Mouse (Mus musculus) midbrain, embryonic 14.5 days (tissue): ENCODE data around the gene Camk2b. TPM values are rescaled to one million over a fixed set of nuclear protein-coding genes. Genes with fewer than 3 reads are reported as not detected.
A peak's percentile ranks its signal among the peaks of the same experiment; 100 is the strongest.

Experiments used
- ATAC-seq: fragments of 200-750 bp; cut with Nextera tagmentation; 2 replicates; pipeline ENCODE4 v1.8.0; 2017; ENCODE audit warnings: moderate number of reproducible peaks, moderate library complexity; ENCODE audit not compliant: low FRiP score, low TSS enrichment
- DNase-seq: peaks from one replicate; pipeline ENCODE4 v3.0.0-alpha.2; 2015
- H3K27ac ChIP-seq: fragments of 300-500 bp; sonication (generic); replicated peaks from 2 replicates; pipeline ENCODE4 v1.5.1; 2014; ENCODE audit warnings: mild to moderate bottlenecking, low read depth, low read length, moderate library complexity
- H3K27me3 ChIP-seq: fragments of 300-500 bp; sonication (generic); 2 replicates; pipeline ENCODE4 v1.6.1; 2014; ENCODE audit warnings: low read length, control low read depth, mixed read lengths; ENCODE audit not compliant: control insufficient read depth, insufficient read depth
- H3K36me3 ChIP-seq: fragments of 300-500 bp; sonication (generic); 2 replicates; pipeline ENCODE4 v1.6.1; 2014; ENCODE audit warnings: low read length, control low read depth; ENCODE audit not compliant: control insufficient read depth, insufficient read depth
- H3K4me1 ChIP-seq: fragments of 300-500 bp; sonication (generic); 2 replicates; pipeline ENCODE4 v1.6.1; 2014; ENCODE audit warnings: mild to moderate bottlenecking, antibody characterized with exemption, low read length, control low read depth; ENCODE audit not compliant: control insufficient read depth, insufficient read depth
- H3K4me2 ChIP-seq: fragments of 300-500 bp; sonication (generic); 2 replicates; pipeline ENCODE4 v1.6.1; 2014; ENCODE audit warnings: mild to moderate bottlenecking, low read length, moderate library complexity
- H3K4me3 ChIP-seq: fragments of 300-500 bp; sonication (generic); replicated peaks from 2 replicates; pipeline ENCODE4 v1.5.1; 2014; ENCODE audit warnings: low read depth, low read length
- H3K9ac ChIP-seq: fragments of 300-500 bp; sonication (generic); replicated peaks from 2 replicates; pipeline ENCODE4 v1.6.1; 2014; ENCODE audit warnings: mild to moderate bottlenecking, low read length, moderate library complexity
- H3K9me3 ChIP-seq: fragments of 300-500 bp; sonication (generic); 2 replicates; pipeline ENCODE4 v1.6.1; 2016; ENCODE audit warnings: low read length, control low read depth, mixed read lengths; ENCODE audit not compliant: control insufficient read depth
- WGBS: fragments of 180-500 bp; shearing (Covaris S2); extraction: QIAGEN DNeasy Blood & Tissue Kit; methylation state at CpG from one replicate; pipeline ENCODE4 v1.1.7; 2014; 5-methylcytosine and 5-hydroxymethylcytosine counted together
- polyA plus RNA-seq: library from polyadenylated mRNA; unstranded; fragments of >200 nt; fragmentation: Nextera tagmentation; extraction: Ambion mirVana; gene quantifications from 2 replicates; pipeline ENCODE4 v1.2.1, GENCODE M21; 2014

Gene Camk2b
- polyA plus RNA-seq, 1 experiment from 2014 or later: 85.6 TPM

DNA sequence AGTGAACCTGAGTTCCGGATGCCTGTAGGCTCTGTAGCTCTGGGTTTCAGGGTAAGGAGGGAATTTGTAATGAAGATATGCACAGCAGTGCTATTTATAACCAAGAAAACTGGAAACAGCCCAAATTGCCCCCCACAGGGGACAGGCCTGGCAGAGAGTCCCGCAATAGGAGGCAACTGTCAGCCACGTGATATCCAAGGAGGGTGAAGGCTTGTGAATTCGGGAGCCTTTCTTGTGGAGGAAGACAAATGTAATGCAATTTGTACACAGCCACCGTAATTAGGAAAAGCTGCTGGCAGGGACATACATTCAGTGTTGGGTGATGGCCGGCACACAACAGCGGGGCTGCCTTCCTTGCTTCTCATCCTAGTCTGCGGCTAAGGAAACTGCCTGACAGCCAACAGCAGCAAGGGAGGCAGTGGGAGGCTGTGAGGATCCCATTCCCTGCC lies 9.5 kb upstream of the Camk2b start:
- H3K9me3 ChIP-seq: no peaks in the 10 kb centered on the region
- H3K4me2 ChIP-seq: no peak overlapping the region
- 69% methylated on average over 8 of the region's 8 CpGs for WGBS
- H3K36me3 ChIP-seq: no peaks in the 10 kb centered on the region
- no peak overlapping the region for H3K9ac ChIP-seq
- ATAC-seq (no peak), DNase-seq (peak; percentile 21)
- H3K27me3 ChIP-seq: no peaks in the 10 kb centered on the region; the same call in 1 of the 2 replicates
- no peak overlapping the region for H3K27ac ChIP-seq
- no peak overlapping the region for H3K4me3 ChIP-seq
- no peaks in the 10 kb centered on the region for H3K4me1 ChIP-seq

DNA sequence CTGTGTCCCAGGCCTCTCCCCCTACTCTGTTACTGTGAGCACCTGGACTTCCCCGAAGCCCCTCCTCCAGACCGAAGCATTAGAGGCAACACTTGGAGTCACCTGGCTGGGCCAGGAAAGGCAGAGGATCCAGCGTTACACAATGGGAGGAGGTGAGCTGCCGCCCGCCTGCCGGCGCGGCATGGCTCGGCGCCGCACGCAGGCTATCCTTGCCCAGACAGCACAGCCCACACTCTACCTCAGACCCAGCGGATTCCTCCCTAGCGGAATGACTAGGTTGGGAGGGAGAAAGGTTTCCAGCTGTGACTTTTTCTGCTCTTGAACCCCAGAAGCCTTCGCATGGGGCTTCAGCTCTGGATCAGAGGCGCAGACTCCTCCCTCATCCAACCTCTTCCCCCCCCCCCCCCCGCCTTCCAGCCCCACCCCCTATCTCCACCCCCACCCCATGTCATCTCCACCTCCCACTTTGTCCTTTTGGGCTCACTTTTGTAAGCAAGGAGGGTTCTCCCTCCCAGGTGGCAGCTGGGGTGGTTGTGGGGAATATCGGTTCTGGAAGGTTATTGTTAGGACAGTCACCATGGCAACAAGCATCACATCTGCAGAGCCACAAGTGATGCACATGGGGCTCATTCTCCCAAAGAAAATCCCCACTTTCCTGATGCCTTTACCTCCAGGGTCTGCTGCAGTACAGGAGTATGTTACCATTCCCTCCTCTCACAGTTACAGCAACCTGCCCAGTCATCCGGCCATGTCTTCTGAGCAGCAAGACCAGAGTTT lies 2.2 kb upstream of the Camk2b start:
- WGBS: 4% methylated on average over 18 of the region's 19 CpGs
- peaks cover 25% of the 10 kb centered on the region for H3K4me1 ChIP-seq
- H3K9ac ChIP-seq: peak overlapping the region; percentile 41
- peak overlapping the region; percentile 50 for H3K4me2 ChIP-seq
- ATAC-seq (no peak), DNase-seq (peak; percentile 78)
- no peaks in the 10 kb centered on the region for H3K36me3 ChIP-seq
- no peak overlapping the region for H3K27ac ChIP-seq
- peaks cover 39% of the 10 kb centered on the region for H3K27me3 ChIP-seq
- peak overlapping the region; percentile 23 for H3K4me3 ChIP-seq
- no peaks in the 10 kb centered on the region for H3K9me3 ChIP-seq

GRCm38 (mm10) chr11:6067160-6067559 lies 998 bp upstream of the Camk2b start:
- peaks cover 43% of the 10 kb centered on the region for H3K27me3 ChIP-seq
- H3K4me1 ChIP-seq: peaks cover 28% of the 10 kb centered on the region
- H3K27ac ChIP-seq: no peak overlapping the region
- ATAC-seq (no peak), DNase-seq (no peak)
- 39% methylated on average over 9 of the region's 9 CpGs for WGBS
- H3K4me2 ChIP-seq: no peak overlapping the region
- no peak overlapping the region for H3K9ac ChIP-seq
- no peaks in the 10 kb centered on the region for H3K36me3 ChIP-seq
- no peak overlapping the region for H3K4me3 ChIP-seq
- no peaks in the 10 kb centered on the region for H3K9me3 ChIP-seq

GRCm38 (mm10) chr11:6065551-6066121 lies 526 bp downstream of the Camk2b start:
- peak; percentile 89 for DNase-seq
- Histone ChIP-seq H3K4me2 (peak overlapping the region; percentile 63), H3K27me3 (peaks cover 43% of the 10 kb centered on the region), H3K36me3 (no peaks in the 10 kb centered on the region), H3K4me1 (peaks cover 28% of the 10 kb centered on the region), H3K4me3 (peak overlapping the region; percentile 65), H3K9ac (peak overlapping the region; percentile 78), H3K27ac (peak overlapping the region; percentile 78), H3K9me3 (no peaks in the 10 kb centered on the region)
- WGBS: under 1% methylated on average over 78 of the region's 95 CpGs
- peak; percentile 83 for ATAC-seq

DNA sequence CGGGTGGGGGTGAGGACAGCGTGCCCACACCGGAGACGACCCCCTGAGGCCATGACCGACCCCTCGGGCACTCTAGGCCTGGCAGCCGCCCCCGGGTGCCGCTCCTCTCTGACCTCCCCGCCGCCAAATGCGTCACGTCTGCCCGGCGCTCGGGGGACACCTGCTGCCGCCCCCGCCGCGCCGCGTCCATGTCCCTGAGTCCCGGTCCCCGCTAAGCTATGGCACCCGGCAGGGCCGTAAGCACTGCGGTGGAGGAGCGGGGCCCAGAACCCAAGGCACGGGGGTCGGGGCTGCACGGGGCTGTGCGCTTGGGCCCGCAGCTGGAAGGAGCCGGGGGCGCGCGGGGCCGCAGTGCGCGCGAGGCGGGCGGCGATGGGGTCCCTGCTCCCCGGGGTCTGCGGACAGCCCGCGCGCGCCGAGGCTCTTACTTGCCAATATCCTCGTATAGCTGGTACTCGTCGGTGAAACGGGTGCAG lies 1.1 kb downstream of the Camk2b start:
- H3K27me3 ChIP-seq: peaks cover 43% of the 10 kb centered on the region
- H3K4me3 ChIP-seq: peak overlapping the region; percentile 65
- under 1% methylated on average over 50 of the region's 55 CpGs for WGBS
- H3K27ac ChIP-seq: peak overlapping the region; percentile 78
- H3K4me2 ChIP-seq: peak overlapping the region; percentile 63
- H3K9me3 ChIP-seq: no peaks in the 10 kb centered on the region
- peaks cover 28% of the 10 kb centered on the region for H3K4me1 ChIP-seq
- peak; percentile 59 for ATAC-seq
- no peak for DNase-seq
- H3K9ac ChIP-seq: peak overlapping the region; percentile 78
- no peaks in the 10 kb centered on the region for H3K36me3 ChIP-seq

DNA sequence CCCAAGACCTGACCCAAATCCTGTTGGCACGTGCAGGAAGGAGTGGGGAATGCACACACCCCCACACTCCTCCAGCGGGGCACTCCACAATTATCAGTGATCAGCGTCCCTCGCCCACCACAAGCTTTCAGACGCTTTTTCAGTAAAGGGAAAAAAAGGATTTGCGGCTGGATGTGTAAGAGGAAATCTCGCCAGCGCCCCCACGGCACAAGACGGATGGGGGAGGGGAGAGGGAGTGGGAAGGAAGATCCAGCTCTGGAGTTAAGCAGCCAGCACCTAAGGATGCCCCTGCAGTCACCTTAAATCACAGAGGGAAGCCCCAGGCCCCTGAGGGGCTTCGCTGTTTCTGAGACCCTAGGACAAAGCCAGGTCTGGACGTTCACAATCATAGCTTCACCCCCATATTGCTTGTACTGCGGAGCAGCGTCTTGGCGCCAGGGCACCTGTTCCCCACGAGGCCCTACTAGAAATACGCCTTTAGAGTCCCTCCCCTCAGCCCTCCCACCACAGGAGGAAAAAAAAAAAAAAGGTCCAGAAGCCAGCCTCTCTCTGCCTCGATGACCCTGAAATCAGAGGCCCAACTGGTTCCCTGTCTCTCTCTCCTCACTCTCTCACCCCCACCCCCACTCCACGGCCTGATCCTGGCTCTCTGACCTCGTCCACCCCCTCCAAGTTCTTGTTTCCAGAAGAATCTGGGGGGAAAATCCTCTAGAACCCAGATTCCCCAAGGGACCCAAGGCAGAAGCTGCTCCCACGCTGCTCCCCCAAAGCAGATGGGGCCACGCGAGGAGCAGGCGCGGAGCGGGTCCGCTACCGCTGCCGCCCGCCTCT lies 1.7 kb downstream of the Camk2b start:
- 4% methylated on average over 30 of the region's 30 CpGs for WGBS
- H3K4me1 ChIP-seq: peaks cover 28% of the 10 kb centered on the region
- DNase-seq (peak; percentile 77), ATAC-seq (no peak)
- peak overlapping the region; percentile 78 for H3K9ac ChIP-seq
- peak overlapping the region; percentile 78 for H3K27ac ChIP-seq
- H3K36me3 ChIP-seq: no peaks in the 10 kb centered on the region
- H3K9me3 ChIP-seq: no peaks in the 10 kb centered on the region
- H3K27me3 ChIP-seq: peaks cover 43% of the 10 kb centered on the region
- peak overlapping the region; percentile 65 for H3K4me3 ChIP-seq
- H3K4me2 ChIP-seq: peak overlapping the region; percentile 63

- H3K9ac ChIP-seq: peak overlapping the region; percentile 78
- no peak for ATAC-seq
- peak overlapping the region; percentile 65 for H3K4me3 ChIP-seq
- peak; percentile 25 for DNase-seq
- H3K4me2 ChIP-seq: peak overlapping the region; percentile 63
- no peaks in the 10 kb centered on the region for H3K9me3 ChIP-seq
- no peaks in the 10 kb centered on the region for H3K36me3 ChIP-seq
- peaks cover 26% of the 10 kb centered on the region for H3K4me1 ChIP-seq
- H3K27me3 ChIP-seq: peaks cover 43% of the 10 kb centered on the region
- WGBS: 43% methylated on average over 17 of the region's 17 CpGs
- H3K27ac ChIP-seq: peak overlapping the region; percentile 43
These were observed 2.5 kb downstream of the Camk2b start for GRCm38 (mm10) chr11:6063501-6064214.

GRCm38 (mm10) chr11:6063065-6063464 lies 3.1 kb downstream of the Camk2b start:
- H3K4me1 ChIP-seq: peaks cover 20% of the 10 kb centered on the region

More at GRCm38 (mm10) chr11:6063065-6063464, 3.1 kb downstream of the Camk2b start:
- Histone ChIP-seq H3K36me3 (no peaks in the 10 kb centered on the region), H3K9me3 (no peaks in the 10 kb centered on the region), H3K4me3 (peak overlapping the region; percentile 65; the same call in 1 of the 2 replicates), H3K4me2 (peak overlapping the region; percentile 63), H3K9ac (no peak overlapping the region), H3K27ac (no peak overlapping the region), H3K27me3 (peaks cover 43% of the 10 kb centered on the region)
- no peak for DNase-seq
- WGBS: 83% methylated on average over 7 of the region's 7 CpGs
- no peak for ATAC-seq
